Mouse (Mus musculus) forebrain, embryonic 16.5 days (tissue): Measurements from ENCODE around the gene Rtn4rl1. TPM values are rescaled to one million over a fixed set of nuclear protein-coding genes. Genes with fewer than 3 reads are reported as not detected.

Experiments used
- ATAC-seq: fragments of 200-750 bp; cut with Nextera tagmentation; 2 replicates; pipeline ENCODE4 v1.8.0; 2017; ENCODE audit warnings: mild to moderate bottlenecking, moderate library complexity
- H3K27ac ChIP-seq: fragments of 300-500 bp; sonication (generic); 2 replicates; pipeline ENCODE4 v1.5.1; 2014; ENCODE audit warnings: low read length, control low read depth
- H3K27me3 ChIP-seq: fragments of 300-500 bp; sonication (generic); replicated peaks from 2 replicates; pipeline ENCODE4 v1.6.1; 2014; ENCODE audit warnings: low read length; ENCODE audit not compliant: control insufficient read depth, insufficient read depth
- H3K36me3 ChIP-seq: fragments of 300-500 bp; sonication (generic); 2 replicates; pipeline ENCODE4 v1.6.1; 2014; ENCODE audit not compliant: control insufficient read depth, insufficient read depth
- H3K4me1 ChIP-seq: fragments of 300-500 bp; sonication (generic); replicated peaks from 2 replicates; pipeline ENCODE4 v1.6.1; 2014; ENCODE audit warnings: low read length; ENCODE audit not compliant: control insufficient read depth, insufficient read depth
- H3K4me2 ChIP-seq: fragments of 300-500 bp; sonication (generic); 2 replicates; pipeline ENCODE4 v1.6.1; 2014; ENCODE audit warnings: mild to moderate bottlenecking, low read length, control low read depth
- H3K4me3 ChIP-seq: fragments of 300-500 bp; sonication (generic); replicated peaks from 2 replicates; pipeline ENCODE4 v1.5.1; 2014; ENCODE audit warnings: mild to moderate bottlenecking, low read length, control low read depth
- H3K9ac ChIP-seq: fragments of 300-500 bp; sonication (generic); replicated peaks from 2 replicates; pipeline ENCODE4 v1.6.1; 2014; ENCODE audit warnings: low read depth, low read length, control low read depth
- H3K9me3 ChIP-seq: fragments of 300-500 bp; sonication (generic); 2 replicates; pipeline ENCODE4 v1.6.1; 2016; ENCODE audit warnings: low read length; ENCODE audit not compliant: control insufficient read depth
- WGBS: fragments of 180-500 bp; shearing (Covaris S2); extraction: QIAGEN DNeasy Blood & Tissue Kit; methylation state at CpG from one replicate; pipeline ENCODE4 v1.1.7; 2014; 5-methylcytosine and 5-hydroxymethylcytosine counted together
- polyA plus RNA-seq: library from polyadenylated mRNA; unstranded; fragments of >200 nt; fragmentation: Nextera tagmentation; extraction: Ambion mirVana; gene quantifications from 2 replicates; pipeline ENCODE4 v1.2.1, GENCODE M21; 2015

Rtn4rl1 gene
- polyA plus RNA-seq, 1 experiment from 2014 or later = 6.3 TPM

- Histone ChIP-seq H3K4me3 (peak overlapping the region; percentile 58), H3K27ac (no peak overlapping the region), H3K27me3 (peaks cover 43% of the 10 kb centered on the region), H3K4me1 (peaks cover 42% of the 10 kb centered on the region), H3K9me3 (no peaks in the 10 kb centered on the region), H3K9ac (no peak overlapping the region), H3K36me3 (no peaks in the 10 kb centered on the region), H3K4me2 (peak overlapping the region; percentile 72)
- ATAC-seq = peak; percentile 23; the same call in 1 of the 2 replicates
- 23% methylated on average over 13 of the region's 13 CpGs for WGBS
Measured at GRCm38 (mm10) chr11:75192336-75193214, 1.0 kb upstream of the Rtn4rl1 start.

GRCm38 (mm10) chr11:75194121-75194849 lies 702 bp downstream of the Rtn4rl1 start:
- under 1% methylated on average over 52 of the region's 52 CpGs for WGBS
- Histone ChIP-seq H3K27ac (no peak overlapping the region), H3K27me3 (peaks cover 43% of the 10 kb centered on the region)

GRCm38 (mm10) chr11:75194850-75195461 lies 1.4 kb downstream of the Rtn4rl1 start:
- Histone ChIP-seq H3K4me1 (peaks cover 33% of the 10 kb centered on the region), H3K36me3 (no peaks in the 10 kb centered on the region), H3K27ac (no peak overlapping the region), H3K4me3 (peak overlapping the region; percentile 58), H3K9ac (peak overlapping the region; percentile 12), H3K4me2 (peak overlapping the region; percentile 72), H3K9me3 (no peaks in the 10 kb centered on the region), H3K27me3 (peaks cover 43% of the 10 kb centered on the region)
- no peak for ATAC-seq
- WGBS = under 1% methylated on average over 37 of the region's 39 CpGs

More at GRCm38 (mm10) chr11:75194121-75194849, 702 bp downstream of the Rtn4rl1 start:
- peak overlapping the region; percentile 72 for H3K4me2 ChIP-seq
- peak overlapping the region; percentile 67 for H3K9ac ChIP-seq
- no peaks in the 10 kb centered on the region for H3K9me3 ChIP-seq
- H3K36me3 ChIP-seq = no peaks in the 10 kb centered on the region
- H3K4me1 ChIP-seq = peaks cover 39% of the 10 kb centered on the region
- peak overlapping the region; percentile 58 for H3K4me3 ChIP-seq
- no peak for ATAC-seq

- H3K9me3 ChIP-seq = no peaks in the 10 kb centered on the region
- H3K27me3 ChIP-seq = peaks cover 43% of the 10 kb centered on the region
- no peak for ATAC-seq
- H3K36me3 ChIP-seq = no peaks in the 10 kb centered on the region
- no peak overlapping the region for H3K4me3 ChIP-seq
- H3K9ac ChIP-seq = no peak overlapping the region
- H3K27ac ChIP-seq = no peak overlapping the region
- no peak overlapping the region; the same call in 1 of the 2 replicates for H3K4me2 ChIP-seq
- peaks cover 28% of the 10 kb centered on the region for H3K4me1 ChIP-seq
- 46% methylated on average over 6 of the region's 6 CpGs for WGBS
Measured at GRCm38 (mm10) chr11:75196131-75196530, 2.5 kb downstream of the Rtn4rl1 start.

- no peak overlapping the region for H3K4me2 ChIP-seq
- 30% methylated on average over 7 of the region's 7 CpGs for WGBS
- H3K4me1 ChIP-seq = peaks cover 26% of the 10 kb centered on the region
- no peaks in the 10 kb centered on the region for H3K9me3 ChIP-seq
- H3K36me3 ChIP-seq = no peaks in the 10 kb centered on the region
- no peak overlapping the region for H3K27ac ChIP-seq
- H3K4me3 ChIP-seq = no peak overlapping the region
- peaks cover 32% of the 10 kb centered on the region for H3K27me3 ChIP-seq
- no peak overlapping the region for H3K9ac ChIP-seq
- no peak for ATAC-seq
Measured at GRCm38 (mm10) chr11:75197956-75198355, 4.4 kb downstream of the Rtn4rl1 start.

GRCm38 (mm10) chr11:75198792-75199191 lies 5.2 kb downstream of the Rtn4rl1 start:
- Histone ChIP-seq H3K27me3 (peaks cover 24% of the 10 kb centered on the region), H3K4me1 (peaks cover 18% of the 10 kb centered on the region), H3K4me2 (no peak overlapping the region), H3K9me3 (no peaks in the 10 kb centered on the region), H3K9ac (no peak overlapping the region), H3K4me3 (no peak overlapping the region), H3K36me3 (no peaks in the 10 kb centered on the region), H3K27ac (no peak overlapping the region)
- ATAC-seq = no peak
- WGBS = 85% methylated on average over 4 of the region's 4 CpGs

- Histone ChIP-seq H3K9me3 (no peaks in the 10 kb centered on the region), H3K4me3 (no peak overlapping the region), H3K4me2 (no peak overlapping the region), H3K4me1 (peaks cover 10% of the 10 kb centered on the region), H3K27ac (no peak overlapping the region), H3K36me3 (no peaks in the 10 kb centered on the region), H3K9ac (no peak overlapping the region), H3K27me3 (peaks cover 18% of the 10 kb centered on the region)
- no peak for ATAC-seq
- WGBS = 81% methylated on average over 5 of the region's 5 CpGs
Measured at GRCm38 (mm10) chr11:75199951-75200350, 6.4 kb downstream of the Rtn4rl1 start.

- no peak for ATAC-seq
- Histone ChIP-seq H3K36me3 (no peaks in the 10 kb centered on the region), H3K27ac (no peak overlapping the region), H3K4me1 (peaks cover 2% of the 10 kb centered on the region; the same call in 1 of the 2 replicates), H3K27me3 (peaks cover 9% of the 10 kb centered on the region), H3K9ac (no peak overlapping the region), H3K4me3 (no peak overlapping the region), H3K4me2 (no peak overlapping the region), H3K9me3 (no peaks in the 10 kb centered on the region)
- 87% methylated on average over 12 of the region's 12 CpGs for WGBS
Measured at GRCm38 (mm10) chr11:75200935-75201334, 7.4 kb downstream of the Rtn4rl1 start.

- Histone ChIP-seq H3K9me3 (no peaks in the 10 kb centered on the region), H3K27ac (no peak overlapping the region), H3K4me1 (no peaks in the 10 kb centered on the region), H3K27me3 (peaks cover 2% of the 10 kb centered on the region), H3K36me3 (no peaks in the 10 kb centered on the region), H3K4me3 (no peak overlapping the region), H3K4me2 (no peak overlapping the region), H3K9ac (no peak overlapping the region)
- 77% methylated on average over 8 of the region's 8 CpGs for WGBS
- ATAC-seq = no peak
Measured at GRCm38 (mm10) chr11:75201721-75202120, 8.1 kb downstream of the Rtn4rl1 start.
